Mouse (Mus musculus) olfactory bulb, adult 2 months (tissue): ENCODE data around the gene Sec31b. TPM values are rescaled to one million over a fixed set of nuclear protein-coding genes. Genes with fewer than 3 reads are reported as not detected.

Experiments
- H3K27ac ChIP-seq: fragments of 200-500 bp; 2 replicates; pipeline ENCODE4 v1.5.1; 2012; ENCODE audit warnings: low read depth, low read length; ENCODE audit not compliant: insufficient read depth
- H3K4me1 ChIP-seq: fragments of 200-500 bp; 2 replicates; pipeline ENCODE4 v1.6.1; 2012; ENCODE audit warnings: low read length; ENCODE audit not compliant: control insufficient read depth, insufficient read depth
- H3K4me3 ChIP-seq: fragments of 200-500 bp; 2 replicates; pipeline ENCODE4 v1.5.1; 2012; ENCODE audit warnings: mild to moderate bottlenecking, low read depth, low read length, moderate library complexity; ENCODE audit not compliant: insufficient read depth
- CTCF ChIP-seq: fragments of 200-500 bp; IDR thresholded peaks from 2 replicates; pipeline ENCODE4 v1.5.1; 2012; ENCODE audit warnings: low read depth, mild to moderate bottlenecking, low read length, moderate library complexity; ENCODE audit not compliant: insufficient read depth
- POLR2A ChIP-seq: fragments of 200-500 bp; IDR thresholded peaks from 2 replicates; pipeline ENCODE4 v1.6.1; 2012; ENCODE audit warnings: mild to moderate bottlenecking, low read depth, low read length, moderate library complexity; ENCODE audit not compliant: insufficient read depth
- WGBS: fragments of 180-500 bp; shearing (Covaris S2); methylation state at CpG from one replicate; pipeline ENCODE4 v1.1.7; 2018; 5-methylcytosine and 5-hydroxymethylcytosine counted together
- polyA plus RNA-seq: library from polyadenylated mRNA; stranded (reverse); fragments of >200 nt; gene quantifications from 2 replicates; pipeline ENCODE4 v1.2.4, GENCODE M21; 2012; ENCODE audit warnings: low replicate concordance; ENCODE audit not compliant: missing spikeins, insufficient read depth, insufficient read length

The Sec31b gene
- polyA plus RNA-seq, 1 experiment = not detected

DNA sequence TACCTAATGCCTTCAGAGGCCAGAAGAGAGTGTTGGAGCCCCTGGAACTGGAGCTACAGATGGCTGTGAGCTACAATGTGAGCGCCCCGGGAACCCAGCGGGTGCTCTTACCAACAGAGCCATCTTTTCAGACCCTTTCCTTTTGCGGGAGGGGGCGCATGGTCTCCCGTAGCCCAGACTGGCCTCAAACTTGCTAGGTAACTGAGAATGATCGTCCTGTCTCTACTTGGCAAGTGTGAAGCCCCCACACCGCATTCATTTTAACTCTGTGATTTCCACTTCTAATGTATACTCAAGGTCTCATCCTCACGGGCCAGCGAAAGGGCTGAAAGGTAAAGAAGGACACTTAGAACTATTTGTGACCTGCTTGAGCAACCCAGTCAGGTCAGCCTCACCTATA, 1.3 kb downstream of the Sec31b start:
- H3K4me3 ChIP-seq = no peak overlapping the region
- 55% methylated on average over 10 of the region's 10 CpGs for WGBS
- no peak for TF ChIP-seq CTCF
- no peak for TF ChIP-seq POLR2A
- no peak overlapping the region for H3K27ac ChIP-seq
- H3K4me1 ChIP-seq = peaks cover 6% of the 10 kb centered on the region

DNA sequence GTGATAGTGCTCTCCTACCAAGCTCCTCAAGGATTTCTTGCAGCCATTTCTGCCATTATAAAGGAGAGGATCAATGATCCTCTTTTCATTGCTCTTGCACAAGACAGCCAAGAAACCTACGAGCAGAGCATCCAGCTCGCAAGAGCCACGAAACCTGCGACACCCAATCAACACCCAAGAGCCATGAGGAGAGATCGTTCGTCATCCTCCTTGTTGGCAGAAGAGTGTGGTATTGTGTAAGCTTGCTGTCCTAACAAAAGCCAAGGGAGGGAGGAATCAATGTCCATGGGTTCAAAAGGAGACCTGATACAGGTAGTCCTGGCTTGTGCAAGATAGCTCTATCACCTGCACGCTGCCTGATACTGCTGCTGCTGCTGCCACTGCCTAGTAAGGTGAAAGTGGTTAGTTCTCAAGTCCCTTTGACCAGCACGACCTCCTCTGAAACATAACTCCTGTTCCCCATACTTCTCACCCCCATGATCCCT, 2.9 kb downstream of the Sec31b start:
- WGBS = 91% methylated on average over 8 of the region's 8 CpGs

DNA sequence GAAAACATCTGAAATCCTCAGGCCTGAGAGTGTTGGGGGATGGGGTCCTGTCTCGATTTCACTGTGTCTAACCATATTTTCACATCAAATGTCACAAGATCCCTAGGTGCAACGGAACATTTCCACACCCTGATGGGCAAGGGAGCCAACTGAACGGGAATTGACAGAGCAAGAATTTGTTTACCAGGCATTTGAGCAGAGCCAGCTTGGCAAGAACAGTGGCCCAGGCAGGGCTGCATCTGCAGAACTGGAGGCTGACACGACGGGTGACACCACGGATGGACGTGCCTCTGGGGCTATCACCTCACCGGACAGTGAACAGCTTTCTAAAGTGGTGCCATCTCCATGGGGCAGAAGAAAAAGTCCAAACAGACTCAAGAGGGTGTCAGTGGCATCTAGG, 8.2 kb downstream of the Sec31b start:
- Histone ChIP-seq H3K27ac (no peak overlapping the region), H3K4me1 (no peaks in the 10 kb centered on the region), H3K4me3 (no peak overlapping the region)
- no peak for TF ChIP-seq POLR2A
- TF ChIP-seq CTCF = no peak
- WGBS = 83% methylated on average over 8 of the region's 8 CpGs

More for the DNA sequence above, 2.9 kb downstream of the Sec31b start:
- H3K4me3 ChIP-seq = no peak overlapping the region
- no peak for TF ChIP-seq CTCF
- H3K4me1 ChIP-seq = peaks cover 6% of the 10 kb centered on the region
- no peak overlapping the region for H3K27ac ChIP-seq

DNA sequence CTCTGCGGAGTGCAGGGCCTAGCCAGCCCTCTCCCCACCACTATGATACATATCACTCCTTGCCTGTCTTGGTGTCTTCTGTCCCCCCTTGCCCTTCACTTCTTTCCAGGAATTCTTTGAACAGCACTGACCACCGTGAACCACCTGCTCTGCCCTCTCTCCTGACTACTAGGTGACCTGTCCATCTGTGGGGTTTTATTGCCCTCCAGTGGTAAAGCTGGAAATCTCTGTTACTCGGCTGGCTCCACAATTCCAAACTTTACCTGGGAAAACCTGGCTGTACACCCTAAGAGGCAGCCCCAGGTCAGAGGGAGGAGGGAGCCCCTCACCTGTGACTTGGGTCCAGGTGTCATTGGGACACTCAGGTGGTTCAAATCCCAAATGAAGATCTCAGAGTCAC, 10.3 kb downstream of the Sec31b start:
- Histone ChIP-seq H3K27ac (no peak overlapping the region), H3K4me3 (no peak overlapping the region), H3K4me1 (no peaks in the 10 kb centered on the region)
- TF ChIP-seq POLR2A (no peak), CTCF (no peak)
- WGBS = 40% methylated on average over 3 of the region's 3 CpGs

DNA sequence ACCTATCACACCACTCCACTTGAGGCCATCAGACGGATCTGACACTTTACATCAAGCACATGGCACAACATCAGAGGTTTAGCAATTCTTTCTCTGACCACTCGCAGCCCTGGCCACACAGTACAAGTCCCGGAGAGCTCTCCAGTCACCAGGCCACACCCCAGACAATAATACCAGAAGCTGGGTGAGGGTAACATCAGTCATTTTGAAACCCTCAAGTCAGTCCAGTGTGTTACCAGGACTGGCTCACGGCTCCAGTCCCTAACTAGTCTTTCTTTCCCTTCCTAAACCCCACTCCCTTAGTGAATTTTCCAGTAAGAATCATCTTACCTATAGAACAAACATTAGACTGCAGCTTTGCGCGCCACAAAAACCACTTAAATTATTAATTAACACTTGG, 15.6 kb downstream of the Sec31b start:
- WGBS = 87% methylated on average over 6 of the region's 6 CpGs
- Histone ChIP-seq H3K4me1 (no peaks in the 10 kb centered on the region), H3K27ac (no peak overlapping the region), H3K4me3 (no peak overlapping the region)
- no peak for TF ChIP-seq CTCF
- TF ChIP-seq POLR2A = no peak

DNA sequence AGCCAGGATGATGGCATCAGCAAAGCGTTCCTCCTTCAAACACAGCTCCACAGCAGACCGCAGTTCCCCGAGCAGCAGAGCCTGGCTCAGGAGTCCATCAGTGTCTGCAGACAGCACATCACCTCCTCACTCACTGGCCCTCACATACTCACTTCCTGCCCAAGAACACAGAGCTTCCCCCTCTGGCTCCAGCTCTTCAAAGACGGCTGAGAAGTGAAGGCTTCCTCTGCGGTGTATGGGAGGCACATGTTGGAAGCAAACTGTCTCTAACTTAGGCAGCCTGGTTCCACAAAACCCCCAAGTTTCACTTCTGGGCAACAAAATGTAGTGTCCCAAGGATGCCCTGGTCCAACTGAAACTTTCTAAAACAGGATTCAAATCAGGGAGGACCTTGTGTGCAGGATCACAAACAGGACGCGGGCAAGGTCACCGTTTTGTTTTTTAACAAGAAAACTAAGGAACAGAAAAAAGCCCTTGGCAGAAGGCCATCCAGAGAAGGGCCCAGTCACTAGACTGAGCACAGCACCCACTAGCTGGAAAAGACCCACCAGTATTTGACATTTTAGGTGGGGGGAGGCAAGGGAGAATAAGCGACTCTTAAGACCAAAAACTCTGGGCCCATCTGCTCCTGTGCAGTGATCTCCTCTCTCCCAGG, 20.0 kb downstream of the Sec31b start:
- 75% methylated on average over 9 of the region's 9 CpGs for WGBS
- Histone ChIP-seq H3K4me1 (no peaks in the 10 kb centered on the region), H3K27ac (no peak overlapping the region), H3K4me3 (no peak overlapping the region)
- TF ChIP-seq CTCF = no peak
- no peak for TF ChIP-seq POLR2A

DNA sequence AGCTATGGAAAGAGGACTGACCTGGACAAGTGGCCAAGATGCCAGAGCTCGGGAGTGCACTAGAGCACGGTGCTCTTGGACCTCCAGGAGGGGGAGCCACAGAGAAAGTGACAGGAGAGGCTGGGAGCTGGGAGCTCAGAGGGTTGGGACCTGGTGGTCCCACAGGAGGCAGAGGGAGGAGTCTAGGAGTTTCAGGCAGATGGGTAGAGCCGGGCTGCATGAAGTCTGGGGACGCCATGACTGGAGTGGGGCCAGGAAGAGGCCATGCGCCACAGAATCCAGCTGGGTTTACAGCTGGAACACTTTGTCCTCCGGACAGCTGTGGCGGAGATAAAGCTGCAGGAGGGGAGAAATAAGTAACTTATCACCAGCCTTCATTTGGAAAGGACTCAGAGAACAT, 26.5 kb downstream of the Sec31b start:
- no peak overlapping the region for H3K27ac ChIP-seq
- TF ChIP-seq CTCF (no peak), POLR2A (no peak)
- H3K4me1 ChIP-seq = peaks cover 5% of the 10 kb centered on the region
- H3K4me3 ChIP-seq = no peak overlapping the region
- whole genome bisulfite sequencing = 39% methylated on average over 7 of the region's 7 CpGs

DNA sequence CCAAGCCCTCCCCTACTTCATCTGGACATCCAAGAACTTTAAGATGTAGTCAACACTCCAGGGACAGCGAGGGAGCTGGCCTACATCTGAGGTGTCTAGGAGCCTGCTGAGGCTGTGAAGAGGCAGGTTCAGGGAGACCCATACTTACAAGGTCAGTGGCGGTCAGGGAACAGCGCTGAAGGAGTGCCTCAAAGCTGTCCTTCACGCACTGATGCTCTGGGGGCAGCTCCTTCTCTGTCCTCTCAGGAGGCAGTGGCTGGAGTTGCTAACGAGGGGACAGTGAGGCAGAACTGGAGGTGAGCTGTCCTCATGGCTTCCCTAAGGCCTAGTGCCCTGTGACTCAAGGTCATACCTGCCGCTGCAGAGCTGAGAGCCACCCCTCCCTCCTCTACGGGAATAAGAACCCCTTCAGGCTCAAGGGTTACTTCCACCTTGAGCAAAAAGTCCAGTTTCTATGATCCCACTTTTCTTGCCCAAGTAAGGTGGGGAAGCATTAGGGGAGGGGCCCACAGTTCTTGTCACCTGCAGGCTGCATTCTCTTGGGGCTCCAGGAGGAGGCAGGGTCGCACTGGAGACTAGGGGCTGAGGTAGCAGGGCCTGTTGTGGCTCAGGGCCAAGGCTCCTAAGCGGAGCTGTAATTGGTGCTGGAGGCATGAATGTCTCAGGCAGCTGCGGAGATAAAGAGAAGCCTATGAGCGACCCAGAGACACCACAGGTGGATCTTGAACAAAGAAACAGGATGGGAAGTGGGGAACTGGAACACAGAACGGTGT, 27.5 kb downstream of the Sec31b start:
- H3K4me3 ChIP-seq = no peak overlapping the region
- TF ChIP-seq POLR2A (no peak), CTCF (no peak)
- no peak overlapping the region for H3K27ac ChIP-seq
- 71% methylated on average over 12 of the region's 12 CpGs for whole genome bisulfite sequencing
- H3K4me1 ChIP-seq = peaks cover 6% of the 10 kb centered on the region

DNA sequence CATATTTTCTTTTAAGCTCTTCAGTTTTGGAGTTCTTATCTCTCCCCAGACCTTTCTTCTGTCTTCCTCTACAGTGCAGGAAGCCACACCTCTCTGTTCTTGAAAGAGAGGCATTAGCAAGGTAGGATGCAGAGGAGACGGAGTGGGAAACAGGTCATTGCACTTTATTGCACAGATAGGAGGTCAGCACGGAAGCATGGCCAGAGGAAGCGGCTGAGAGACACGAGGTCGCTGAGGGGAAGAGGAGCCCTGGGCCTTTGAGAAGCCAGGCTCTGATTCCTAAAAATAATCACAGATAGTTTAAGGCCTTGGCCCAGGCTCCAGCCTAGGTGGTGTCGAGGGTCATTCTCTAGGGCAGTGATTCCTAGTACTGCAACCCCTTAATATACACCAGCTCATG, 29.9 kb downstream of the Sec31b start:
- H3K27ac ChIP-seq = no peak overlapping the region
- H3K4me3 ChIP-seq = no peak overlapping the region
- peaks cover 16% of the 10 kb centered on the region for H3K4me1 ChIP-seq
- TF ChIP-seq CTCF = no peak
- TF ChIP-seq POLR2A = no peak
- WGBS = 64% methylated on average over 6 of the region's 6 CpGs
